Mouse (Mus musculus): ENCODE data around the gene Ttc9c. TPM values are rescaled to one million over a fixed set of nuclear protein-coding genes. Genes with fewer than 3 reads are reported as not detected.

The Ttc9c gene
- total RNA-seq, 2 experiments from 2014 or later, result 31.0 to 65.6 TPM

DNA sequence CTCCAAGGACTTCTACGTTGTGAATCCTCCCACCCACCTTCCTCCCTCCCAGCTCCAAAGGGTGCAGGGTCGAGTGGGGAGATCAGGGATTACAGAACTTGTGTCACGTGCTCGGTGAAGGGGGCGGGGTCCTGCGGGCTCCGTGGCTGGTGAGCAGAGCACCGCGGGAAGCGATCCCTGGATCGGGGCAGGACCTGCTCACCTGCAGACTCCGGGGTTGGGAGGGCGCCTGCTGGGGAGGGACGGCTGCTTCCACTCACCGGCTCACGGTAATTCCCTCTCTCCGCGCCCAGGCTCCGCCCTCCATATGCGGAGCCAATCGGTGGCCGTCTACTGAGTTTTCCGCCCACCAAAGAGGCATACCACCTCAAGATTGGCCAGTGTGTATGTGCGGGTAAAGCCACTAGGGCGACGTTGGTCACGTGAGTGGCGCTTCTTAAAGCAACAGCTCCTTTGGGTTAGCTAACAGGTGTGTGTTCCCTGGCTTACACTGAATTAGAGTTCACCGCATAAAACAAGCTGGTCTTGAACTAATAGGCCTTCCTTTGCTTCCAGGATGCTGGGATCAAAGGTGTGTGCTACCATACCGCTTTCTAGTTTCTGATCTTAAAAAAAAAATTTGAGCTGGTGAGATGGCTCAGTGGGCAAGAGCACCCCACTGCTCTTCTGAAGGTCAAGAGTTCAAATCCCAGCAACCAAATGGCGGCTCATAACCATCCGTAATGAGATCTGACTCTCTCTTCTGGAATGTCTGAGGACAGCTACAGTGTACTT is 32.9 kb downstream of the Ttc9c start, which contains the start of gene Taf6l:
Gene Taf6l, minus strand, starts transcription at position 410 of the 774 bp plus-strand sequence.
- peak; percentile 99 for ATAC-seq (replicated peaks; ENCODE audit: poor library complexity)

DNA sequence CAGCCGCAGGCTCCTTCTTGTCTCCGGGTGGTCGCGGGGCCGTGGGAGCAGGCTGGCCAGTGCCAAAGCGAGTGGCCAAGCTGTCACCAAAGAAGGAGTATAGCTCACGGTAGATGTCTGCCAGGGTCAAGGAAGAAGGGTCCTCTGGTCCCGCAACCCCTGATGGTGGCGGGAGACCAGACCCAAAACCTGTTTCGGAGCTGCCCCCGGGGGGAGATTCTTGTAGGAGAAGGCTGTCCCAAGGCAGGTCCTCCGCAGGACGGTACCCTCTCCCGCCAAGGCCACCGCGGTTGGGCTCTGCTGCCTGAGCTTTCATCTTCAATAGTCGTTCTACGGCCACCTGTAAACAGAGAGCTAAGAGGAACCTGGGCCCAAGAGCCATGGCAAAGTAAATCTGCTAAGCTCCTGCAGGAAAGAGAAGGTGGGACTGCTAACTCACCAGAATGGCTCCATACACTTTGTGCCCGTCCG is 44.1 kb downstream of the Ttc9c start:
- ATAC-seq (replicated peaks; ENCODE audit: poor library complexity), result no peak

DNA sequence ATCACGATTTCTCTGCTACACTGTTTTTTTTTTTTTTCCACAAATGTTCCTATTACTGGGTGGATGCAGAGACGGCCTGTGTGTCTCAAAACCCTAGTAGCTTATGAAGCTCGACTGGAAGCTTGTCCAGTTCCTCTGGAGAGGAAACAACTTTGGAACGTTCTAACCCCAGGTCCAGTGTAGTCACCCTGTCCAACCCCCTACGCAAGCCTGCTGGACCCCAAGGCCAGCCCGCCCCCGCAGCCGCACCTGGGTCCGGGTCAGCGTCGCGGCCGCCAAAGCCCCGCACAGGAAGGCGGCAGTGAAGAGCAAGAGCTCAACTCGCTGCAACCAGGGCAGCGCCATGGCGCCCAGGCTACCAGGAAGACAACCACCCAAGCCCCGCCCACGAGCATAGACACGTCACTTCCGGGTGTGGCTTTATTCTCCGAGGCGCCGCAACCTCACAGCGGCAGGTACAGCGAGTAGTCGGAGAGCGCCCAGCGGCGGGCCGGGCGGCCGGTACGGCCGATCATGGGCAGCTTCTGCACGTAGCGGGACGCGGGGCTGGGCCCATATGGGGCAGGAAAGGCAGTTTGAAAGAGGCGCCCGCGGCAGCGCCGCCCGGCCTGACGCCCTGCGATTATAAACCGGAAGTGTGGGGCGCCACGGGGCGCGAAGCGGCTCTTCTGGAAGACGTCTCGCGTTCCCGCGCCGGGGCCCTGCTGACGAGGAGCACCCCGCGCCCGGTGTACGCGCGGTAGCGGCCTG is 44.9 kb downstream of the Ttc9c start, which contains the start of gene Tmem179b:
Gene Tmem179b, minus strand, starts transcription at position 382 of the 750 bp plus-strand sequence.
- peak; percentile 84 for ATAC-seq (replicated peaks; ENCODE audit: poor library complexity)

DNA sequence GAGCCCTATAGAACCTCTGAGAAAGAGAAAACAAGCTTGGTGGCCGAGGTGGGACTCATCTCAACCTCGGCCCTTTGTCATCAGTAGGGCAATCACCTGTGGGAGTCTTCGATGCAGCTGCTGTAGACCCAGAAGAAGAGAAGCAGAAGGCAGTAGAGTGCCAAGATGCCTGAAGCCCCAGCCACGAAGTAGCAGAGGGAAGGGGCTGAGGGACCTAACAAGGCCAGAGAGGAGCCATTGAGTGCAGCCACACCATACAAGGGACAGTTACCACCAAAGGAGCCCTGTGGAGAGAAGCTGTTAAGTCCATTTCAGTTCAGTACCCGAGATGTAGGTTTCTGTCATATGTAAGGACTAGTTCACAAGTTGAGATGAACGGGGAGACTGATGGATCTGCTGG is 45.7 kb downstream of the Ttc9c start:
- no peak for ATAC-seq (replicated peaks; ENCODE audit: poor library complexity)

DNA sequence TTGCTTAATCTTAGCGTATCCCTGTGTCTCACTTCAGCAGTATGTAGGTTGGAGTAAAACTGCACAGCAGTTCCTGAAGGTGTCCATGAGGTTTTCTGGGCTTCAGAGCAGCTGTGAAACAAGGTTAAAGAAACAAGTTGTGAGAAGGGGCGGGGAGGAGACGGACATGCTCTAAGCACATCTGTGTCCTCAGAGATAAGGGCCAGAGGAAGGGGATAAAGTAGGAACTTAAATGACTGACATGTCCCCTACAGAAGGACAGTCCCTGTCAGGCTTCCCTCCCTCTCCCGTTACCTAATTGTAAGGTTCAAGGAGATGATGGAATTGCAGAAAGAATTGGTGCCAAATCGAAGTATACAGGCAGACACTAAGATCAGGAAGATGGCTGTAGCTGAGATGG is 46.1 kb downstream of the Ttc9c start:
- ATAC-seq (replicated peaks; ENCODE audit: poor library complexity), result 0 out of 2 replicates have a peak, but pooled peaks have one; percentile 6

DNA sequence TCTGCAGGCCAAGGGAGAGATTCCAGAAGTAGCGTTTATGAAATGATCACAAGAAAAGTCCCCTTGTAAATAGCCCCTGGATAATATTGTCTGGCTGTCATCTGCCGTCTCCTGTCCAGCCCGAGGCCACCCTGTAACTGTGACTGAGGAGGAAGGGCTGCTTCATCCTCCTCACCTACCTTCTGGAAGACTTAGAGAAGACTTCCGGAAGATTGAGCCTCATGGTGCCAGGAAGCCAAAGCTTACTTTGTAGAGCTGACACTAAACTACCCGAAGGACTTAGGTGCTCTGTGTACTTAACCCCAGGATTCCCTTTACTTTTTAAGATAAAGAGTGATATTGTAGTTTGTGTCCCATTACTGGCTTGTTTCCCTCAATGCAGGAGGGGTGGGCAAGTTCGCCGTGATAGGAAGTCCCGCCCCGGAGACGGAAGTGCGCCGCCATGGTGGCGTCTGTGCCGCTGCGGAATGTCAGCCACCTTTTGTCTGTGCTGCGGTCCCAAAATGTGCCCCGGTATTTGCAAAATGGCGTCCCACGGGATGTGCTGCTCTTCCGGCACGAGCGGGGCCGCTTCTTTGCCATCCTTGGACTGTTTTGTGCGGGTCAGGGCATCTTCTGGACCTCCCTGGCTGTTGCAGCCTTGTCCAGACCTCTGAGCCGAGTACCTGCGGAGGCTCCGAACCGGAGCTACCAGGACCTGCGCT is 48.4 kb downstream of the Ttc9c start, which contains the start of gene Tmem223:
Gene Tmem223, plus strand, starts transcription at position 430 of the 704 bp plus-strand sequence.
- ATAC-seq (replicated peaks; ENCODE audit: poor library complexity), result peak; percentile 69

DNA sequence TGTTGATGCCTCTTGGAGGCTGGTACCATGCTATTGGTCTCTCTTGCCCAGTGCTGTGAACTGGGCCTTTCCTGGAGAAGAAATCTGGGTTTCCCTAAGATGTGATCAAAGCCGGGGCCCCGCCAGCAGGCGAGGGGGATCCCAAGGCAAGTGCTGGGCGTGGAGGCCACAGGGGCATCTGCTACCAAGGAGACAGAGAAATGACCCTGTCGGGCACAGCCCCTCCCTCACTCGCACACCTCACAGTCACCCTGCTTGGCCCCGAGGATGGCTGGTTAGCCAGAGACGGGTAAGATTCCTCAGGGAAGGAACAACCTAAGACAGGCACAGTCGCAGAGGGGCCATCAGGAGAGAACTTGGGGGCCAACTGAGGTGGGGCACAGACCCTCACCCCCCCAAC is 53.6 kb downstream of the Ttc9c start:
- ATAC-seq (replicated peaks; ENCODE audit: poor library complexity), result no peak

DNA sequence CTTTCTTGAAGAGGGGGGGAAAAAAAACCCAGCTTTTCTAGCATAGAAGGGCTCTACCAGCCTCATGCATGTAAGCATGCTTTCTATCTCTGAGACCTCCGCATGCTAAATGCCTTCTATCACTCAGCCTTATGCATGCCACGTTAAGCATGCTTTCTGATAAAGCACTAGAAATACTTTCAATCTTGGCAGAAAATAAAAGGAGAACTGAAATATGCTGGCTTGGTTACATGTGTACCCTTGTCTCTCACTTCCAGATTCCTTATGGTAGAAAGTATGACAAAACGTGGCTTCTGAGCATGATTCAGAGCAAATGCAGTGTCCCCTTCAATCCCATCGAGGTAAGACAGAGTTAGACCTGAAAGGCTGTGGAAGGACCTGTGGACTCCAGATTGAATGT is 55.9 kb downstream of the Ttc9c start:
- no peak for ATAC-seq (replicated peaks; ENCODE audit: poor library complexity)

DNA sequence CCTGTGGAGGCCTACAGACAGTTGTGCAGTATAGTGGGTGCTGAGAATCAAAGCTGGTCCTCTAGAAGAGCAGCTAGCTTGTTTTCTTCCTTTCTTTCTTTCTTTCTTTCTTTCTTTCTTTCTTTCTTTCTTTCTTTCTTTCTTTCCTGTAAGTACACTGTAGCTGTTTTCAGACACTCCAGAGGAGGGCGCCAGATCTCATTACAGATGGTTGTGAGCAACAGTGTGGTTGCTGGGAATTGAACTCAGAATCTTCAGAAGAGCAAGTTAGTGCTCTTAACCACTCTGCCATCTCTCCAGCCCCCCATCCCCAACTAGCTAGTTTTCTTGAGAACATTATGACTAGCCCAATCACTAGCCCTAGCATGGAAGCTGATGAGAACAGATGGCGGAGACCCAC is 58.4 kb downstream of the Ttc9c start:
- ATAC-seq (replicated peaks; ENCODE audit: poor library complexity), result no peak

Other genes starting within 250 kb of the Ttc9c start
Only the 30 nearest of the 33 such genes appear.
- 0.02 TPM in 1 of 2 replicates, not detected in the other for gene Chrm1, start 155.5 kb downstream of the Ttc9c start, total RNA-seq (2015)
- not detected in 2 replicates for gene Chrm1, start 155.5 kb downstream of the Ttc9c start, total RNA-seq (2017)
- gene Slc3a2, start 96.0 kb downstream of the Ttc9c start, total RNA-seq (2015), result 69.3 and 73.0 TPM in 2 replicates
- gene Slc3a2, start 96.0 kb downstream of the Ttc9c start, total RNA-seq (2017), result 84.0 and 87.7 TPM in 2 replicates
- 111 and 112 TPM in 2 replicates for gene Wdr74, start 83.5 kb downstream of the Ttc9c start, total RNA-seq (2015)
- 102 TPM in 2 replicates for gene Wdr74, start 83.5 kb downstream of the Ttc9c start, total RNA-seq (2017)
- 1.2 and 4.4 TPM in 2 replicates for gene 1700092M07Rik, start 78.6 kb downstream of the Ttc9c start, total RNA-seq (2015)
- not detected in 2 replicates for gene 1700092M07Rik, start 78.6 kb downstream of the Ttc9c start, total RNA-seq (2017)
- gene Stx5a, start 77.9 kb downstream of the Ttc9c start, total RNA-seq (2015), result 32.5 and 45.3 TPM in 2 replicates
- gene Stx5a, start 77.9 kb downstream of the Ttc9c start, total RNA-seq (2017), result 54.1 and 54.8 TPM in 2 replicates
- gene Nxf1, start 62.3 kb downstream of the Ttc9c start, total RNA-seq (2015), result 339 and 367 TPM in 2 replicates
- 76.5 and 91.9 TPM in 2 replicates for gene Nxf1, start 62.3 kb downstream of the Ttc9c start, total RNA-seq (2017)
- gene Tmem223, start 48.3 kb downstream of the Ttc9c start, total RNA-seq (2015), result 64.4 and 69.2 TPM in 2 replicates
- gene Tmem223, start 48.3 kb downstream of the Ttc9c start, total RNA-seq (2017), result 36.2 and 37.0 TPM in 2 replicates
- 109 and 124 TPM in 2 replicates for gene Tmem179b, start 44.9 kb downstream of the Ttc9c start, total RNA-seq (2015)
- gene Tmem179b, start 44.9 kb downstream of the Ttc9c start, total RNA-seq (2017), result 73.9 and 87.1 TPM in 2 replicates
- gene Taf6l, start 32.9 kb downstream of the Ttc9c start, total RNA-seq (2015), result 5.8 and 6.4 TPM in 2 replicates
- gene Taf6l, start 32.9 kb downstream of the Ttc9c start, total RNA-seq (2017), result 9.7 and 12.8 TPM in 2 replicates
- 142 and 164 TPM in 2 replicates for gene Polr2g, start 20.8 kb downstream of the Ttc9c start, total RNA-seq (2015)
- 68.1 and 83.9 TPM in 2 replicates for gene Polr2g, start 20.8 kb downstream of the Ttc9c start, total RNA-seq (2017)
- gene Zbtb3, start 16.8 kb downstream of the Ttc9c start, total RNA-seq (2015), result 1.8 and 2.8 TPM in 2 replicates
- gene Zbtb3, start 16.8 kb downstream of the Ttc9c start, total RNA-seq (2017), result 2.1 and 2.4 TPM in 2 replicates
- 56.7 and 59.5 TPM in 2 replicates for gene Hnrnpul2, start 677 bp upstream of the Ttc9c start, total RNA-seq (2015)
- gene Hnrnpul2, start 677 bp upstream of the Ttc9c start, total RNA-seq (2017), result 64.7 and 77.8 TPM in 2 replicates
- gene AC129217.1, start 10.4 kb upstream of the Ttc9c start, total RNA-seq (2015), result 0.76 TPM in 1 of 2 replicates, not detected in the other
- not detected in 2 replicates for gene AC129217.1, start 10.4 kb upstream of the Ttc9c start, total RNA-seq (2017)
- gene Bscl2, start 18.1 kb upstream of the Ttc9c start, total RNA-seq (2015), result 58.3 and 63.4 TPM in 2 replicates
- 28.8 and 31.6 TPM in 2 replicates for gene Bscl2, start 18.1 kb upstream of the Ttc9c start, total RNA-seq (2017)
- gene Gng3, start 19.9 kb upstream of the Ttc9c start, total RNA-seq (2015), result 0.07 and 0.22 TPM in 2 replicates
- gene Gng3, start 19.9 kb upstream of the Ttc9c start, total RNA-seq (2017), result not detected in 2 replicates
- gene Lrrn4cl, start 31.4 kb upstream of the Ttc9c start, total RNA-seq (2015), result not detected in 2 replicates
- gene Lrrn4cl, start 31.4 kb upstream of the Ttc9c start, total RNA-seq (2017), result 0.88 TPM in 1 of 2 replicates, not detected in the other
- 60.6 and 77.0 TPM in 2 replicates for gene Ubxn1, start 52.2 kb upstream of the Ttc9c start, total RNA-seq (2015)
- 159 and 168 TPM in 2 replicates for gene Ubxn1, start 52.2 kb upstream of the Ttc9c start, total RNA-seq (2017)
- gene Uqcc3, start 61.6 kb upstream of the Ttc9c start, total RNA-seq (2015), result 44.4 and 46.0 TPM in 2 replicates
- gene Uqcc3, start 61.6 kb upstream of the Ttc9c start, total RNA-seq (2017), result 93.0 and 118 TPM in 2 replicates
- gene Lbhd1, start 64.4 kb upstream of the Ttc9c start, total RNA-seq (2015), result 53.0 and 75.7 TPM in 2 replicates
- gene Lbhd1, start 64.4 kb upstream of the Ttc9c start, total RNA-seq (2017), result 7.5 and 14.3 TPM in 2 replicates
- not detected in 2 replicates for gene Gm49403, start 64.6 kb upstream of the Ttc9c start, total RNA-seq (2015)
- gene Gm49403, start 64.6 kb upstream of the Ttc9c start, total RNA-seq (2017), result not detected in 2 replicates
- 51.4 and 70.0 TPM in 2 replicates for gene 1810009A15Rik, start 69.5 kb upstream of the Ttc9c start, total RNA-seq (2015)
- gene 1810009A15Rik, start 69.5 kb upstream of the Ttc9c start, total RNA-seq (2017), result 74.3 and 91.0 TPM in 2 replicates
- gene Gm49416, start 69.6 kb upstream of the Ttc9c start, total RNA-seq (2015), result 1.5 and 2.5 TPM in 2 replicates
- gene Gm49416, start 69.6 kb upstream of the Ttc9c start, total RNA-seq (2017), result not detected in 2 replicates
- 12.9 and 16.8 TPM in 2 replicates for gene Ints5, start 73.7 kb upstream of the Ttc9c start, total RNA-seq (2015)
- gene Ints5, start 73.7 kb upstream of the Ttc9c start, total RNA-seq (2017), result 14.1 and 17.7 TPM in 2 replicates
- 112 and 118 TPM in 2 replicates for gene Ganab, start 78.7 kb upstream of the Ttc9c start, total RNA-seq (2015)
- gene Ganab, start 78.7 kb upstream of the Ttc9c start, total RNA-seq (2017), result 82.3 and 86.0 TPM in 2 replicates
- gene B3gat3, start 101.0 kb upstream of the Ttc9c start, total RNA-seq (2015), result 12.7 and 17.2 TPM in 2 replicates
- gene B3gat3, start 101.0 kb upstream of the Ttc9c start, total RNA-seq (2017), result 20.5 and 21.6 TPM in 2 replicates
- 0.59 and 1.5 TPM in 2 replicates for gene Rom1, start 110.0 kb upstream of the Ttc9c start, total RNA-seq (2015)
- 0.54 and 0.88 TPM in 2 replicates for gene Rom1, start 110.0 kb upstream of the Ttc9c start, total RNA-seq (2017)
- 12.0 and 14.9 TPM in 2 replicates for gene Eml3, start 110.2 kb upstream of the Ttc9c start, total RNA-seq (2015)
- gene Eml3, start 110.2 kb upstream of the Ttc9c start, total RNA-seq (2017), result 20.1 and 36.0 TPM in 2 replicates
- 57.9 and 63.7 TPM in 2 replicates for gene Mta2, start 122.5 kb upstream of the Ttc9c start, total RNA-seq (2015)
- gene Mta2, start 122.5 kb upstream of the Ttc9c start, total RNA-seq (2017), result 124 and 138 TPM in 2 replicates
- gene Tut1, start 134.5 kb upstream of the Ttc9c start, total RNA-seq (2015), result 6.2 and 8.7 TPM in 2 replicates
- gene Tut1, start 134.5 kb upstream of the Ttc9c start, total RNA-seq (2017), result 19.9 and 23.8 TPM in 2 replicates
- gene Eef1g, start 147.7 kb upstream of the Ttc9c start, total RNA-seq (2015), result 1,162 and 1,182 TPM in 2 replicates
- 754 and 796 TPM in 2 replicates for gene Eef1g, start 147.7 kb upstream of the Ttc9c start, total RNA-seq (2017)

Measured in megakaryocyte progenitor cell, adult 5-6 weeks (primary cell).